Mouse (Mus musculus): ENCODE results near the gene Mycl.
"Not testable (repeated sequence)": the region's sequence is repeated elsewhere in the genome, so short reads cannot be mapped to it uniquely, and the experiment has no call there.

DNA sequence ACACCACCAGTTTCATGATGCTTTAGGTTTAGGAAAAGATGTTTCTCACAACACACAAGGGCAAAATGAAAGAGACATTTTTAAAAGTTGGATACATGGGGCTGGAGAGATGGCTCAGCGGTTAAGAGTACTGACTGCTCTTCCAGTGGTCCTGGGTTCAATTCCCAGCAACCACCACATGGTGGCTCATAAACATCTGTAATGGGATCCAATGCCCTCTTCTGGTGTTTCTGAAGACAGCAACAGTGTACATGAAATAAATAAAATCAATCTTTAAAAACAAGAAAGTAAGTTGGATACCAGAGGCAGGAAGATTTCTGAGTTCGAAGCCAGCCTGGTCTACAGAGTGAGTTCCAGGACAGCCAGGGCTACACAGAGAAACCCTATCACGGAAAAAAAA lies 7.4 kb upstream of the Mycl start:
- not testable (repeated sequence) for TF ChIP-seq CTCF (IDR thresholded peaks at IDR 0.05; ENCODE audit: borderline replicate concordance, insufficient read depth, low read depth, low read length); POLR2A (IDR thresholded peaks at IDR 0.05; ENCODE audit: borderline replicate concordance, insufficient read depth, low read length)

Data from cerebellum, adult 2 months (tissue).